In genomic region chr1:64691581-64691980, GRCm38 (mm10) we compare ENCODE assay signal across 8 mouse cellular contexts. TPM values are rescaled to one million over a fixed set of nuclear protein-coding genes. Genes with fewer than 3 reads are reported as not detected.
DNase-seq lines count a peak whose midpoint lies in the region; ATAC-seq and TF ChIP-seq lines count a peak whose summit lies in the region.

No protein-coding gene starts in this region.

- peak overlapping the region; percentile 94 for H3K4me3 ChIP-seq in megakaryocyte, embryonic 14.5 days (replicated peaks)
- peak overlapping the region; percentile 95 for H3K4me3 ChIP-seq in embryonic facial prominence, embryonic 13.5 days
- H3K4me3 ChIP-seq in intestine, postnatal 0 days (ENCODE audit: low read depth, low read length) = peak overlapping the region; percentile 87
- peak overlapping the region; percentile 93 for H3K4me3 ChIP-seq in olfactory bulb, adult 2 months (ENCODE audit: insufficient read depth, low read depth, low read length)

- DNase-seq in T-cell, adult 2 months (ENCODE audit: low spot score) = no peak
- no peak for DNase-seq in left cerebral cortex, postnatal 25 days (ENCODE audit: low spot score in 2 of 2)
- DNase-seq in layer of hippocampus, adult 8-10 months (ENCODE audit: low spot score in 2 of 2) = no peak

- H3K4me2 ChIP-seq in embryonic facial prominence, embryonic 13.5 days = peak overlapping the region; percentile 86
- H3K4me2 ChIP-seq in intestine, postnatal 0 days (replicated peaks; ENCODE audit: low read depth) = peak overlapping the region; percentile 83

- TF ChIP-seq CTCF in intestine, postnatal 0 days (IDR thresholded peaks at IDR 0.05; ENCODE audit: low read depth) = no peak
- no peak for TF ChIP-seq CTCF in olfactory bulb, adult 2 months (IDR thresholded peaks at IDR 0.05; ENCODE audit: insufficient read depth, low read depth, low read length)

- no peak for ATAC-seq in megakaryocyte, adult 5-6 weeks (ENCODE audit: poor library complexity, severe bottlenecking)
- ATAC-seq in embryonic facial prominence, embryonic 13.5 days (ENCODE audit: insufficient number of reproducible peaks, insufficient read depth, low FRiP score, low TSS enrichment, low read depth) = no peak
- no peak for ATAC-seq in intestine, postnatal 0 days

- under 1% methylated on average over 9 of the region's 9 CpGs for WGBS in embryonic facial prominence, embryonic 13.5 days
- WGBS in intestine, postnatal 0 days = 3% methylated on average over 9 of the region's 9 CpGs
- 3% methylated on average over 9 of the region's 9 CpGs for WGBS in olfactory bulb, adult 2 months

- intact Hi-C loops in left cerebral cortex, postnatal 25 days (cut with DNase I) = loop anchor here (2.0 to 10.0 kb wide), 3 partner anchors 159 to 957 kb away; partner anchors contain the start of genes Creb1, Fastkd2 and Mdh1b

- H3K27me3 ChIP-seq in megakaryocyte, embryonic 14.5 days (replicated peaks) = peaks cover 4% of the 10 kb centered on the region
- no peaks in the 10 kb centered on the region for H3K27me3 ChIP-seq in embryonic facial prominence, embryonic 13.5 days
- H3K27me3 ChIP-seq in intestine, postnatal 0 days (replicated peaks; ENCODE audit: control insufficient read depth, insufficient read depth, low read length) = no peaks in the 10 kb centered on the region

- H3K9ac ChIP-seq in embryonic facial prominence, embryonic 13.5 days = peak overlapping the region; percentile 91
- peak overlapping the region; percentile 83 for H3K9ac ChIP-seq in intestine, postnatal 0 days (ENCODE audit: low read depth, low read length)

- no peak for TF ChIP-seq POLR2A in olfactory bulb, adult 2 months (IDR thresholded peaks at IDR 0.05; ENCODE audit: insufficient read depth, low read depth, low read length)

- no peaks in the 10 kb centered on the region for H3K9me3 ChIP-seq in megakaryocyte, embryonic 14.5 days
- H3K9me3 ChIP-seq in embryonic facial prominence, embryonic 13.5 days = no peaks in the 10 kb centered on the region
- no peaks in the 10 kb centered on the region for H3K9me3 ChIP-seq in intestine, postnatal 0 days (ENCODE audit: control insufficient read depth)

- H3K27ac ChIP-seq in embryonic facial prominence, embryonic 13.5 days = no peak overlapping the region
- H3K27ac ChIP-seq in intestine, postnatal 0 days (ENCODE audit: low read depth, low read length) = peak overlapping the region; percentile 78; the same call in 1 of the 2 replicates
- no peak overlapping the region for H3K27ac ChIP-seq in olfactory bulb, adult 2 months (ENCODE audit: insufficient read depth, low read depth, low read length)

- H3K36me3 ChIP-seq in megakaryocyte, embryonic 14.5 days (replicated peaks; ENCODE audit: low read length) = no peaks in the 10 kb centered on the region
- H3K36me3 ChIP-seq in embryonic facial prominence, embryonic 13.5 days = no peaks in the 10 kb centered on the region
- no peaks in the 10 kb centered on the region for H3K36me3 ChIP-seq in intestine, postnatal 0 days (ENCODE audit: control insufficient read depth, insufficient read depth)

- peaks cover 36% of the 10 kb centered on the region for H3K4me1 ChIP-seq in megakaryocyte, embryonic 14.5 days
- peaks cover 22% of the 10 kb centered on the region for H3K4me1 ChIP-seq in embryonic facial prominence, embryonic 13.5 days
- 0 out of 2 replicates have a peak, but pooled peaks cover 8% of the 10 kb centered on the region for H3K4me1 ChIP-seq in intestine, postnatal 0 days (replicated peaks; ENCODE audit: control insufficient read depth, insufficient read depth, low read length)
- no peaks in the 10 kb centered on the region for H3K4me1 ChIP-seq in olfactory bulb, adult 2 months (ENCODE audit: control insufficient read depth, insufficient read depth, low read length)

RNA-seq across cellular contexts. Expression of gene Ccnyl1, which starts 1.3 kb away (rescaled TPM):
- polyA plus RNA-seq in megakaryocyte, embryonic 14.5 days (2012; ENCODE audit: insufficient read depth, low replicate concordance) = 6.6 and 10.6 TPM in 2 replicates
- 10.6 and 12.6 TPM in 2 replicates for total RNA-seq in megakaryocyte, adult 5-6 weeks (2015)
- total RNA-seq in megakaryocyte, adult 5-6 weeks (2017) = 10.4 and 11.1 TPM in 2 replicates
- 5.5 and 5.6 TPM in 2 replicates for polyA plus RNA-seq in embryonic facial prominence, embryonic 13.5 days (2015; fragmentation: Nextera tagmentation; extraction: Ambion mirVana)
- 5.1 and 5.5 TPM in 2 replicates for polyA plus RNA-seq in intestine, postnatal 0 days (2015; fragmentation: Nextera tagmentation; extraction: Ambion mirVana)
- not detected in 2 replicates for polyA plus RNA-seq in olfactory bulb, adult 2 months (2012; ENCODE audit: insufficient read depth, insufficient read length, low replicate concordance, missing spikeins)
- total RNA-seq in left cerebral cortex, postnatal 25 days (2021) = 10 to 100 TPM; 17.4 to 25.1 TPM
- total RNA-seq in layer of hippocampus, adult 8-10 months (2022) = 10 to 100 TPM; 10.4 to 12.9 (median 12.0) TPM

RNA-seq across cellular contexts. Expression of gene Fzd5, which starts 46.0 kb away (rescaled TPM):
- 0.45 and 0.75 TPM in 2 replicates for polyA plus RNA-seq in megakaryocyte, embryonic 14.5 days (2012; ENCODE audit: insufficient read depth, low replicate concordance)
- 1.4 and 1.8 TPM in 2 replicates for total RNA-seq in megakaryocyte, adult 5-6 weeks (2015)
- 1.6 and 2.0 TPM in 2 replicates for total RNA-seq in megakaryocyte, adult 5-6 weeks (2017)
- 1.1 and 2.0 TPM in 2 replicates for polyA plus RNA-seq in embryonic facial prominence, embryonic 13.5 days (2015; fragmentation: Nextera tagmentation; extraction: Ambion mirVana)
- 4.7 and 5.6 TPM in 2 replicates for polyA plus RNA-seq in intestine, postnatal 0 days (2015; fragmentation: Nextera tagmentation; extraction: Ambion mirVana)
- polyA plus RNA-seq in olfactory bulb, adult 2 months (2012; ENCODE audit: insufficient read depth, insufficient read length, low replicate concordance, missing spikeins) = not detected in 2 replicates
- total RNA-seq in left cerebral cortex, postnatal 25 days (2021) = 1 to 10 TPM; 1.0 to 1.2 TPM
- total RNA-seq in layer of hippocampus, adult 8-10 months (2022) = 1 to 10 TPM in 2 of 4 experiments, under 1 TPM in 2; 0.87 to 2.5 (median 1.3) TPM
